Mouse (Mus musculus): ENCODE data around the gene Aak1.

Aak1 gene

DNA sequence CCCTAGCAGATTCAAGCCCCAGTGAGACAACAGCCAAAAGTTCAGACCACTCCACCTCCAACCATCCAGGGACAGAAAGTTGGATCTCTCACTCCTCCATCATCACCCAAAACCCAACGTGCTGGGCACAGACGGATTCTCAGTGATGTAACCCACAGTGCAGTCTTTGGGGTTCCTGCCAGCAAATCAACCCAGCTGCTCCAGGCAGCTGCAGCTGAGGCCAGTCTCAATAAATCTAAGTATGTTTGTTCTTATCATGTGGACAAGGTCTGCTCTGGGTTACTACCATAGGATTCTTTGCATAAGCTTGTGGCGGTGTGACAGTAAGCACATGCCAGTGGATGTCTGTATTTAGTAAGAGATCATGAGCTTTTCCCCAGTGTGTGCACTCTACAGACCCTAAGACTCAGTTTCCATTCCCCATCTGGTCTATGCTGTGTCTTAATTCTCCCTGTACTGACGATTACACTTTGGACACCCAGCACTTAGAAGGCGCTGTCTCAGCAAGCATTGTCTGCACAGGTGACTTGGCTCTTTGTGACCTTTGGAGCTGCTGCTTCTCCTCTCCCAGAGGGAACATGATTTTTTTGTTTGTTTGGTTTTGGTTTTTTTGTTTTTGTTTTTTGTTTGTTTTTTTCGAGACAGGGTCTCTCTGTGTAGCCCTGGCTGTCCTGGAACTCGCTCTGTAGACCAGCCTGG lies 114.8 kb downstream of the Aak1 start:
- DNase-seq: no peak

DNA sequence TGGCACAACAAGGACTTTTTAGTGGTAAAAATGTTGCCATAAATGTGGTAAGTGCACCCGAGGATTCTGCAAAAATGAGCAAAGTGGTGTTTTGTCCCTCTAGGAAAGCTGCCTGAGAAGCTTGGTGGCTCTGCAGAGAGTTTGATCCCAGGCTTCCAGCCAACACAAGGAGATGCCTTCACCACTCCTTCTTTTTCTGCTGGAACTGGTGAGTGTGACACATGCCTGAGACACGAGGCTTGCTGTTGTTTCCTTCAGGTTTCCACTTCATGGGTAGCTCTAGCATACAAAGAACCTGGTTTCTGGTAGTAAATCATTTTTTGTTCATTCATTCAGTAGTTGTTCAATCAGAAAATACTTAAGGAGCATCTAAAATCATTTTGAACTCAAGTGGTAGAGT lies 117.8 kb downstream of the Aak1 start:
- no peak for DNase-seq

DNA sequence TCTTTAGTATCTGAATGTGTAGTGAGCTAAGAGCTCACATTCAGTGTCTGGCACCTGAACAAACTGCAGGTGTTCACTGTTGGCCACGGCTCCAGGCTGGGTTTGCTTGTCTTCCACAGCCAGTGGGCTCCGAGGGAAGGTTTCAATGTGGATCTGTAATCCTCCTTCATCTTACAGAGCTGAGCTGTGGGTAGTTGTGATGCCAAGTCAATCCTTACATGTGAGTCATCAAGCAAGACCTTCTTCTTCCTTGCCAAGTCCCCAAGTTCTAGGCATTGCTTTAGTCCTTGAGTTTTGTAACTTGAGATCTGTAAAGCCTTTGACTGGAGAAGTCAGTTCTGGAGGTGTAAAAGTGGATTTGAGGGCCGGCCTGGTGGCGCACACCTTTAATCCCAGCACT lies 124.6 kb downstream of the Aak1 start:
- DNase-seq: no peak

DNA sequence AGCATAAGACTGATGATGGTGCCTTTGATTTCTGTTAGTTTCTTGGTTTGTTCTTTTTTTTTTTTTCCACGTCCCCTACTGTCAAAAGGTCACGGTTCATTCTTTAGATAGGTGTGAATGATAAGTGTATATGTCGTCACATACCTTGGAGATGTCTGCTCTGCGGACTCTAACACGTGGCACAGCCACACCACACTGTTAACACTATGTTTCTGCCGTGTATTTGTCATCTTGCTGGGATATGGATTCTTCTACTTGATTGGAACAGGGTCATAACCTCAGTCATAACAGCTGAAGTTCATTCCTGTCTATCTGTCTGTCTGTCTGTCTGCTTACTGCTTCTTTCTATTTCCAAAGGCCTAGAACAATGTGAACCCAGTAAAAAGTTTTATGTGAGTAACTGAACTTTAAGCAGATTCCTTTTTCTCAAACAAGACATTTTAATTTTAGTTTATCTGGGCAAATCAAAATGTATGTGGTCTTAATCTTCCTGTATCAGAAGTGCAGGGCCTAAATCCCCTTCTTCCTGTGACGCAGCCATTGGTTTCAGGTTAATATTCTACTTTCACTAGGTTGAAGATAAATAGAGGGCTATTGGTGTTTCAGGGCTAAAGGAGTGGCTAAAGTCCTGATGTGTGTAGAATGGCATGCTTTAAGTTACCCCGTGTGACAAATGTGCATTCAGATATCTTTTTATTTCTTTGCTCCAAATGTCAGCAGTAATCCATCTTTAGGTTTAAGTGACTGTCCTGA lies 129.0 kb downstream of the Aak1 start:
- no peak for DNase-seq

DNA sequence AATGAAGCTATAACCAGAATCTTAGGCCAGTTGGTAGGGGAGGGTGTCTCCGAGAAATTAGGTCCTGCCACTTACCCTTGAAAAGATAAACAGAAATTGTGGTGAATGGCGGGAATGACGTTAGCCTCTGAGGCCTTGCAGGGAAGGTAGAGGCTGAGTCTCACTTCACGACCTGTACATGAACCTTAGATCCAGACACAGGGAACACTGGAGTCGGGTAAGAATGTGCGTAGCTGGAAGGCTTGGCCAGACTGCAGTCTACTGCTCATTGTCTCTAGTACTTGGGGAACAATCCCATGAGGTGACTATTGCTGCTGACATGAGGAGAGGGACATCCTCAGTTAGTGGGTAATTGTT lies 129.6 kb downstream of the Aak1 start:
- DNase-seq: no peak

DNA sequence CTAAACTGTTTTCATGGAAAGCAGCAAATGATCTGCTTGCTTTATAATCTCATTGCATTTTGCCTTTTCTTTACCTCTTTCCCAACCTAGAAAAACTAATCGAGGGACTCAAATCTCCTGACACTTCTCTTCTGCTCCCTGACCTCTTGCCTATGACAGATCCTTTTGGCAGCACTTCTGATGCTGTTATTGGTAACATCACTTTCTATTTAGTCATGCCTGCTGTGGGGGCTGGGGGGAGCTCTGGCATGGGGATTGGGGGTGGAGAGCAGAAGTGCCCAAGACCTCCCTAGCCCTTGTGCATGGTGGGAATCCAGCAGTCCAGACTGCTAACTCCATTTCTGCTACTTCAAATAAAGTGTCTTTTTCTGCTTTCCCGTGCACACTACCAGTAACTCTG lies 131.9 kb downstream of the Aak1 start:
- no peak for DNase-seq

DNA sequence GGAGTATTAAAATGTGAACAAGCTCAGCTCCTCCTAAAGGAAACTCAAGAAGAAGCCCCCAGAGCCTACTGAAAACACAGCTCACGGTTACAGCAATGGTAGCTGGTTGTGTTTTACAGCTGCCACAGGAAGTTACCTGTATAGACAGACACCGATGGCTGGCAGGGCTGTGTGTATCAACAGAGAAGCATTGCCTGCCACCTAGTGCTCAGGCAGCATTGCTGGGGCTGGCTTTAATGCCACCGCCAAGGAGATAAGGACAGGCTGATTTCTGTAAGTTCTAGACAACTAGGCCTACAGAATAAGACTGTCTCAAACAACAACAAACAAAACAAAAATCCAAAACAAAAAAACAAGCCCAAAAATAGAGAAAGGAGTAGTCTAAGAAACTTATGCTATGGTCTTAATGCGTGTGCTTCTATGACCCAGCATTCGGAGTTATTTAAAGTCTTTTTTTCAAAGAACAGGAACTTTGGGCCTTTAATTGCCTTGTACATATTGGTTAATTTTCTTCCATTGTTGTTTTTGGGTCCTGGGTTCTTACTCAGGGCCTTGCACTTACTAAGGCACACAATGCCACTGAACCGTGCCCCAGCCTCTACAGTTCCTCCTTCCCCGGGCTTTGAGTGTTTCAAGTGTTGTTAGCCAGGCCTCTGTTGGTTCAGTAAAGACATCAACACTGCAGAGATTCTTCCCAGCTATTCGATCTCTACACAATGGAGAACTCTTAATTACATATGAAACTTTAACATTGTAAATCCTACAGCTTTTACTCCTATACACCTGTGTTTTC lies 136.2 kb downstream of the Aak1 start:
- no peak for DNase-seq

DNA sequence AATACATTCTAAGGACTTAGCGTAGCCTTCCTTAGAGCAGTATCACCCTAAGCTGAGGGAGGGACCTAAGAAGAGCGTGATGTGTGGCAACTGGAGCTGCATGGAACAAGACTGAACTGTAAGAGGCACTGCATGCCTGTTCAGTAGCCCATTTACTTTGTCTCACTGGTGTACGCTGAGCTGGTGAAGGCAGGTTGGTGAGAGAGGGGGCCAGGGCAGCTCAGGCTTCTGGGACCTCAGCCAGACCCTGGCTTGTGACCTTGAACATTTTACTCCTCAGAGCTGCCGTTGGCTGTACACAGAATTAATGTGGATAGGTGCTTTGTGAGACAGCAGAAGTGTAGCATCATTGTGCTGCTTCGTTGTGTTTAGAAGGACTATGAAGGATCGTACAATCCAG lies 140.3 kb downstream of the Aak1 start:
- no peak for DNase-seq

DNA sequence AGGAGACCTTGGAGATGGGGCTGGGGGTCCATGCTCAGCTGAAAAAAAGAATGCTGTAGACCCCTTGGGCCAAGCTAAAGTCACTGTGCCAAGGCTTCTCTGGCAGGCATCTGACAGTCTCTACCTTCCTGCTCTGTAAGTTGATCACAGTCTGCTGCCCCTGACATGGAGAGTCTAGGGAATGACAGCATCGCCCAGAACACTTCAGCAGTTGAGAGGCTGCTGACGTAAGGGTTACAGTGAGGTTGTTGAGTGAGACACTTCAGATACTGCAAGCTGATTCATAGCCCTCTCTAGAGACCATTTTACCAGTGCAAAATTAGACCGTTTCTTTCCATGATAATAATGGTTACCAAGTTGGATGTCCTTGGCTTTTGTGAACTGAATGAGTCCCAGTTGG lies 141.7 kb downstream of the Aak1 start:
- DNase-seq: peak; percentile 29 to 41

DNA sequence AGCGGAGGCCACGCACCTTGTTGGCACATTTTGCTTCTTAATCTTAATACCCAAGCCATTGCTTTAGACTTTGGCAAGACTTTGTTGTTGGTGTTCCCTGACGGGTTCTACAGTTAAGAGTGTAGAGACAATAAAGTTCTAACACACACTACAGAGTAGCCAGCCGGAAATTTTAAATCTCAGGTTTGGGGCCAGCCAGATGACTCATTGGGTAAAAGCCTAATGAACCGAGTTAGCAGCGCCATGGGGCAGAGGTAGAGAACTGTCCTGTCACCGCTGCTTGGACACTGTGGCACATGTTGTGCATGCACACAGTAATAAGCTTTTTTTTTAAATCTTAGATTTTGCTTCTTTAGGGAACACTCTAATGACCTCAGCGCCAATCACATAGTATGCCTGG lies 143.0 kb downstream of the Aak1 start:
- DNase-seq: no peak

DNA sequence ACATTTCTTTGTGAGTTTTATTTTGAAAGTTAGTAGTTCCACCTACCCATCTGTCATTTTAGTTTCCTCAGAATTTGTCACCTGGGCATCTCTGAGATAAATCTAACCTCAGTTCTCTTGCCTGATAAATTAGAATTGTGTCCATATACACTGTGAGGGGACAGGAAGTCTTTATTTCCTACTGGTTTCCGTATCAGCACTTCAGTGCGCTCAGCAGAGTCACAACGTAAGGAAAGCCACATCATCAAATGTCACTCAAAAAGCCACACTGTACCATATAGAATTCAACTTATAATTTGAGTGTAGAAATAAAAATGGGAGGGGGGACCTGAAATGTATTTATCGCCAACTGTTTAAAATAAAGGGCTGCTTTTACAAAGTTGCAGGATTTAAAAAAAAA lies 144.9 kb downstream of the Aak1 start:
- DNase-seq: no peak

DNA sequence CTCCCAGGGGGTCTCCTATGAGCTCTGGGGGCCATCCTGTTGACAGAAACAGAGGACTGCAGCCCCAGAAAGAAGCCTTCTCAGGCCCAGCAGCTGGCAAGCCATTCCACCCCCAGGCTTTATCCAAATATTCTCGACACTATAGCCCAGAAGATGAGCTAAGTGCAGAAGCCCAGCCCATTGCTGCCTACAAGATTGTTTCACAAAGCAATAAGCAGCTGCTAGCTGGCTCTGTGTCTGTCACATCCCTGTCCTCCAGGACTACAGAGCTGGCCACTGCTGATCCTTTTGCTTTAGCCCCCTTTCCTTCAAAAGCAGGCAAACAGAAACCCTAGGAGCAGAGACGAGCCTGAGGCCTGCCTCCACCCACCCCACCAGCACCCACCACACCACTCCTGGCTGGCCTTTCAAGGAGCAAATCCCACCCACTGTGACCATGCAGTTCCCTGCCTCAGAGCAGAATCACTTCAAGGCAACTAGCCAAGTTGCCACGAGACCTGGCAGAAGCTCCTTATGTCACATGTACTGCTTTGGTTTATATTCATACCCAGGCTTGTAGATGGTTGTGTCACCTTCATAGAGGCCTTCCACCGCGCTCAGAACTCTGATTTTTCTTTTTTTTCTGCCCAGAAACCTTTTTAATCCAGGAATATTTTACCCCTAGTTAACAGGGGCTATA lies 147.5 kb downstream of the Aak1 start:
- DNase-seq: peak; percentile 17 to 43

DNA sequence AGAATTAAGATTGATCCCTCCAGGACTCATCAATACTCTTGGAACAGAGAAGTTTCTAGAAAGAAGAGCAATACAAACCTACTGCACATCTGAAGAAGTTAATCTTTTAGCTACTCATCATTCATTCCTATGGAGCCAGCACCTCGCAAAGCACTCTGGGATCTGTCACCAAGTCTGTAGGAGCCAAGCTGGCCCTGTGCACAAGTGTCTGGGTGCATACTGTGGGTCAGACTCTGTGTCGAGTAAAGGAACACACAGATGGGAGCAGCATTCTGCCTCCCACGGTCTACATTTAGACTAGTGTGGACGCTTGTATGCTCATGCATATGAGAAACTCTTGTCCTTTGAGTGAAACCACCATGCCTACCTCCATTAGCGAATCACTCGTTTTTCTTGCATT lies 148.0 kb downstream of the Aak1 start:
- no peak for DNase-seq

DNA sequence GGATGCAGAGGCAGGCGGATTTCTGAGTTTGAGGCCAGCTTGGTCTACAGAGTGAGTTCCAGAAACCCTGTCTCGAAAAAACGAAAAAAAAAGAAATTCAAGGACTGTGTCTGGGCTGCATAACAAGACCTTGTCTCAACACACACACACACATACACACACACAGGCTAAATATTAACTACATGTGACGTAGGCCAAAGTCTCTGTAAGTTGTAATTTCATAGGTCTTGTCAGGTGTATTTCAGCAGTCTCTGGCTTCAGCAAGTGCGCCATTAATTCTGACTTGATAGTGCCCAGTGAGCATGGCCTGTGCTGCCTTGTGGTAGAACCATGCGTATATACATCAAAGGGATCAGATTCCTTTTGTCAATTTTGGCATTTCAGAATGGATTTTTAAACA lies 152.7 kb downstream of the Aak1 start:
- no peak for DNase-seq

DNA sequence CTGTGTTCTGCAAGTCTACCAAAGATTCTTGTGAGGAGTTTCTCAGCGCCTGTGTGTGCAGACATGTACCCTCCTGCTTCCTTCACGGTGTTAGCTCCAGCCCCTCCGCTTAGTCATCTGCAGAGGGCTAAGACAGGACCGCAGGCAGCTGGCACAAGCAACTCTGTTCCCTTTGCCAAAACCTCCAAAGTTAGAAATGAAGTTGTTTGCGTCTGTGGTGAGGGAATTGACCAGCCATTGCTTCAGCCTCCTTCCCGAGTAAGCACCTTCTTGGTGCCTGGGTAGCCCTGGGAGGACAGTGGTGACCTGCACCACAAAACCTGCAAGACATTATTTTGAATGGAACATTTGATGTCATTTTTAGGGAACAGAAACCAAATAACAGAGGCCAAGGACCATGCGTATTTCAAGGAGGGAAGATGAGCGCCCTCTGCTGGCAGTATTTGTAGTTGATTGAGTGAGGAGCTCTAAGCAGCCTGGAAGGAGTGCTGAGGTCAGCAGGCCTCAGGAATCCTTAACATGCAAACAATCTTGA lies 153.3 kb downstream of the Aak1 start:
- DNase-seq: peak; percentile 73 to 88

DNA sequence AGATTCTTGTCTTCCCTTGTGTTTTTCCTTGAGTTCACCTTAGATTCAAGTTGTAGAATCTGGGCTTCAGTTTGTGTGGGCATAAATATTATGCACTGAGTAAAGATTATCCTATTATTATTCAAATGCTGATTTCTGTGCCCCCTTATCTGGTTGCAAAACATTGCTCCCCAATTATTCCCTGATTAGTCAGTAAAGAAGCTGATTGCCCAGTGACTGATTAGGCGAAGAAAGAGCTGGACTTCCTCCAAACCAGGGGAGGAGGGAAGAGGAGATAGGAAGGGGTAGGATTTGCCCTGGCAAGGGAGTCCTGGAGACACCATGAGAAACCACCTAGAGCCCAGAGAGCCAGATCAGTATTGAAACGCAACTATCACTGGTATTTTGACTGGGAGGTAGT lies 154.8 kb downstream of the Aak1 start:
- DNase-seq: no peak

DNA sequence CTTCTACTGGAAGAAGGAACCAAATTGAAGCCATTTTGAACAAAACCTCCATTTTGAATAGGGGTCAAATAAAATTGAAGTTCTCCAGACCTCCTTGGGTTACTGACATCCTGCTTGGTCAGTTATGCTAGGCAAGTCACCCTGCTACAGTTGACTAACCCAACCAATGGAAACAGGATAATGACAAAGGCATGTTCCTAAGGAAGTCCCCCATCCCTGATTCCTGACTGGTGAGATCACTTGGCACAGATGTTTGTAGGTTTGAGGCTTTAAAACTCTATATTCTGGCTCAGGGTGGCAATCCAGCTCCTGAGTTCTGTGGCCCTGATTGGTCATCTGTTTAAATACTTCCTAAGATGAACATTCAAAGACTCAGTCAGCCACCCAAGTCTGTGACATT lies 156.3 kb downstream of the Aak1 start:
- DNase-seq: no peak

DNA sequence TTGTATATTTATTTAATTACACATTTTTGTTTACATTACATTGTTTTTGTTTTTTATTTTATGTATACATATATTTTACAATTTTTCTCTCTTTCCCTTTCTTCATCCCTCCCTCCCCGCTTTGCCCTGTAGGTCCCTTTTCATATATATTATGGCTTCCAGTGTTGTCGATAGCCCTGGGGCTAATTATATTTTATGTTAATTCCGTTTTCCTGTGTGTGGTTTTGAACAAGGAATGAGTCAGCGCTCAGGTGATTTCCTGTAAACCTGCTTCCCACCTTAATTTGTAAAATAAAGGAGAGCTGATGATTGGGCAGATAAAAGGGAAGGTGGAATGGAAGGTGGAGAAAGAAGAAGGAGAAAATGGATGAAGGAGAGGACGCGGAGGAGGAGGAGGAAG lies 159.6 kb downstream of the Aak1 start, which contains the start of gene Nfu1:
Gene Nfu1, plus strand, starts transcription at position 350 of the 400 bp plus-strand sequence.
- DNase-seq: no peak

DNA sequence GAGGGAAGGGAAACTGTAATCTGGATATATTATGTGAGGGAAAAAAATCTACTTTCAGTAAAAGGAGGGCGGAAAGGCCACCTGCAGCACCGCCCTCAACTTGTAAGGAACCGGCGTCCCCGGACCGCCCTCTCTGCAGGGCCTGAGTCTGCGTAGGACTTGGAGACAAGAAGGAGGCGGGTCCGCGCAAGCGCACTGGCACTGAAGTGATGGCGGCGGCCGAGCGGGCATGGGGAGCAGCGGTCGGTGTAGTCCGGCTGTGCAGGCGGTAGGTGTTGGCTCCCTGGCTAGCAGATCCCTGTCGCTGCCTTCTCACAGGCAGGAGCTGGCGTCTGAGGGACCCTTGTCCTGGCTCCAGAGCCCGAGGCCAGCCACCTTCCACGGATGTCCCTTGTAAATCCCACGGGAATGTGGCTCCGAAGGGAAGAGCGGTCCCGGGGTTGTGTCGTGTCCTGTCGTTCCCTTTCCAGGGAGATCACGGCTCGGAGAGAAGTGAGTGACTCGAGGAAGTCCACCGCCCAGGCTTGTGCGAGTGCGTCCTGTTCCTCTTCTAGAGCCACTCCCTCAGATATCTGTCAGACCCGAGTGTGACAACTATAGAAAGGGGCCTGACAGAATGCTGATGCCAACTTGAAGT lies 160.5 kb downstream of the Aak1 start:
- peak; percentile 96 for DNase-seq

DNA sequence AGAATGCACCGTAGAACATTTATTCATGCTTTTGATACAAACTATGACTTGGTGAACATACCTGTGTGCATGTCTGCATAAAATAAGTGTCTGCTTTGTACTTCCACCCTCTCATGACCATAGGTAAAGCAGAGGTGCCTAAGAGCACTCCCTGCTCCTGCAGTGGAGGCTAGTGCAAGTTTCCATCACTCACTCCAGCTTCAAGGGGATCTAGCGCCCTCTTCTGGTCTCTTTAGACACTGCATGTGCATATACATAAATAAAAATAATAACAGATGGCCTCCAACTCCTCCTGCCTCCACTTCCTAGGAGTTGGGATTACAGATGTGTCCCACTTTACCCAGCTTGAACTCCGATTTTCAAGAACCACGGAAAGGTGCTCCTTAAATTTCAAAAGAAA lies 167.6 kb downstream of the Aak1 start:
- peak in 1 of 2 experiments; percentile 52 for DNase-seq

DNA sequence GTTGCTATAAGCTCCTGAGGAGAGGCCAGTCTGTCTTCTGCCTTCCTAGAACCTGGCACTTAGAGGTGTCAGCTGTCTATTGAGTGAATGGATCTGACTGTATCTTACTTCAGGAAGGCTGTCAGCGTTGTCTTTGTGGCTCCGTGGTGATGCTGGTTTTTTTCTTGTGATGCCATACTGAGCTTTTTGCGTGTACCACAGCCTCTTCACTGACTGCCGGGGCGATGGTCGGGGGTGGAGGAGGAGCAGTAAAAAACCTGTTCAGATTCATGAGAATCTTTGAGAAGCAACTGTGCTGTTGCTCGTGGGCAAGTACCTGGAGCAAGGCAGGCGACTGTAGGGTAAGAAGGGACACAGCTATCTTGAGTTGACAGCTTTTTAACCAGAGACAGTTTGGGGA lies 169.6 kb downstream of the Aak1 start:
- DNase-seq: no peak

DNA sequence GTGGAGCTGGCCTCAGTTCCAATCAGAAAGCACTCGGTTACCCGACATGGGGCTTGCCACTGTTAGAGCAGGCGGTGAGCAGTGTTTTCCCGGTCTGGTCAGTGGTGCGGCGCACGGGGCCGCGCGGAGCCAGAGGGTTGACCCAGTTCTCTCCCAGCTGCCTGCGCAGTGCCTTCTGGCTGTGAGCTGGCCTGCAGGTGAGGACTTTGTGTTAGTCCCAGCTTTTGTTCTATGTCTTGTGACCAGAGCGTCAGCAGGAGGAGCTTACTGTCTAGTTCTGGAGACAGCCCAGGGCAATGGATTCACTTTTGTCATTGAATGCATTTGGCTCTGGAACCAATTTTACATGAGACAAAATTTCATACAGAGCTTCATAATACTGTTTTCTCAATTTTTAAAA lies 172.5 kb downstream of the Aak1 start:
- no peak for DNase-seq

DNA sequence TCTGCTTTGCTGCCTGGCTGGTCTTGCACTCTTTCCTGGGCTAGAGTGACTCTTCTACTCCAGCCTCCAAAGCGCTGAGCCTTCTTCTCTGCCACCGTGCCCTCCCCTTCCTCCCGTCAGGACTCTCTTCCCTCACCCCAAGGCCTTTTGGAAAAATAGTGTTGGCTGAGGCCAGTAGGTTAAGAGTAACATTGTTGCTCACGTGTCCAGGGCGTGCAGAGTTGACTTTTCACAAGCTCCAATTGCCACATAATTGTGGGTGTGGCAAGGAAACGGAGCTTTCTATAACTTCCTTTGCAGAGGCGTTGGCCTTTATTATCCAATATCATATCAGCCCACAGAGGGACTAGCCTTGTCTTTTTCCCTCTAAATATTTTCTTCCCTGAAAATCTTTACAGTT lies 177.7 kb downstream of the Aak1 start:
- peak; percentile 37 to 59 for DNase-seq
